Mouse (Mus musculus) cortical plate, adult 2 months (tissue): ENCODE measurements around the gene Phf5a. TPM values are rescaled to one million over a fixed set of nuclear protein-coding genes. Genes with fewer than 3 reads are reported as not detected.

Experiments
- H3K27ac ChIP-seq: fragments of 200-500 bp; 2 replicates; pipeline ENCODE4 v1.5.1; 2012; ENCODE audit warnings: low read length, control low read depth, inconsistent platforms; ENCODE audit not compliant: insufficient read depth
- H3K4me1 ChIP-seq: fragments of 200-500 bp; 2 replicates; pipeline ENCODE4 v1.6.1; 2011; ENCODE audit warnings: low read length; ENCODE audit not compliant: control insufficient read depth, insufficient read depth
- H3K4me3 ChIP-seq: fragments of 200-500 bp; 2 replicates; pipeline ENCODE4 v1.5.1; 2011; ENCODE audit warnings: mild to moderate bottlenecking, low read length, control low read depth; ENCODE audit not compliant: insufficient read depth
- CTCF ChIP-seq: fragments of 200-500 bp; IDR thresholded peaks from 2 replicates; pipeline ENCODE4 v1.5.1; 2011; ENCODE audit warnings: mild to moderate bottlenecking, control low read depth, low read length; ENCODE audit not compliant: insufficient read depth; ENCODE audit errors: extremely low read depth
- POLR2A ChIP-seq: fragments of 200-500 bp; IDR thresholded peaks from 2 replicates; pipeline ENCODE4 v1.6.1; 2011; ENCODE audit warnings: mild to moderate bottlenecking, low read length, control low read depth; ENCODE audit not compliant: insufficient read depth; ENCODE audit errors: extremely low read depth
- polyA plus RNA-seq: library from polyadenylated mRNA; depleted of rRNA; stranded (reverse); fragments of >200 nt; gene quantifications from 2 replicates; pipeline ENCODE4 v1.2.3, GENCODE M21; 2012

The Phf5a gene
- polyA plus RNA-seq, 1 experiment: 53.3 TPM

DNA sequence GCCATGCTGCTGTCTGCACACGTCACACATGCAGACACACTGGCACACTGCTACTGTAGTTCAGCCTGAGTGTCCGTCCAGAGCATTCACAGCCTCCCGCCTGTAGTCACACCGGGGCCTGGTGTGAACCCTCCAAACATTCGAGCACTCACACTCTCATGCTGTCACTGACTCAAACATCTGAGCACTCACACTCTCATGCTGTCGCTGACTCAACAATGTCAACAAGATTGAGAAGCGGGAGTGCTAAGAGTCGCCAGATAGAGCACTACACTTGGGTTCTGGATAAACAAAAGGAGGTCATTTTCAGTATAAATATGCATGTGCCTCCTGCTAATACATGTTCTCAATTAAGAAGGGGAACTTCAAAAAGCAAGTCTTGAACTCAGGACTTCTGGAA, 36.2 kb upstream of the Phf5a start:
- Histone ChIP-seq H3K4me1 (no peaks in the 10 kb centered on the region), H3K27ac (no peak overlapping the region), H3K4me3 (no peak overlapping the region)
- TF ChIP-seq POLR2A: no peak
- TF ChIP-seq CTCF: no peak

DNA sequence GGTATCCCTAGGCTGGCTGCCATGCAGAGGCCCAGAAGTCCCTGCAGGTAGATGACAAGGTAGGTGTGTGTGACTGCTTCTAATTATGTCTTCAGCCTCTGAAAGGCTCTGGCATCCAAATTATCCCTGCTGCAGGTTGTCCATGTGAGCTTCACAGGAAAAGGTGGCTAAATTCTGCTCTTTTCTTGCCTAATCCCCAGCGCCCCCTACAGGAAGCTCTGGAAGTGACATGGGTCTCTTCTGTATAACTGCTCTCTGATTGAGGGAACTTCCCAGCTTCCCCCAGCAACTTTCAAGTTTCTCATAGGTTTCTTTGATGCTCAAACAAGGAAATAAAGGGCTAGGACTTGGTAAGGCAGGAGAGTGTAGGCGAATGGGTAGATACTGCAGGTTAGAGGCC, 33.2 kb upstream of the Phf5a start:
- TF ChIP-seq CTCF: peak; percentile 67
- no peak for TF ChIP-seq POLR2A

DNA sequence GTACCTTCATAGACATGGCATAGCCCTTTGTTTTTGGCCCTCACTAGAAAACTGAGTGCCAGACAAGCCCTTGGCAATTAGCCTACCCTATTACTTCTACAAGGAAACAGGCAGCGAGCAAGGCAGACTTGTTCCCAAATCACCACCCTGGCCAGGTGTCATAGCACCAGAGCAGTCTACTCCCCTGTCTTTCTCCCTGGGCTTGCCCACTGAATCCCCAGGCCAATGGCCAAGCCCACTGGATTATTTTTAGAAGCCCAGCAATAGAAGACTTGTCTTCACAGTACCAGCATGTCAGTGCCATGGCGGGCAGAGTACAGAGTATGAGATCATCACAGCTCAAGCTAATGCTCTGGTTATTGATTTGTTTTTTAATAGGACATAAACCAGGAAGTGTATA, 27.0 kb upstream of the Phf5a start:
- peaks cover 2% of the 10 kb centered on the region; the same call in 1 of the 2 replicates for H3K4me1 ChIP-seq
- H3K27ac ChIP-seq: peak overlapping the region; percentile 60
- TF ChIP-seq POLR2A: no peak
- TF ChIP-seq CTCF: no peak
- no peak overlapping the region for H3K4me3 ChIP-seq

More for the DNA sequence above, 33.2 kb upstream of the Phf5a start:
- Histone ChIP-seq H3K4me3 (no peak overlapping the region), H3K4me1 (no peaks in the 10 kb centered on the region), H3K27ac (no peak overlapping the region)

DNA sequence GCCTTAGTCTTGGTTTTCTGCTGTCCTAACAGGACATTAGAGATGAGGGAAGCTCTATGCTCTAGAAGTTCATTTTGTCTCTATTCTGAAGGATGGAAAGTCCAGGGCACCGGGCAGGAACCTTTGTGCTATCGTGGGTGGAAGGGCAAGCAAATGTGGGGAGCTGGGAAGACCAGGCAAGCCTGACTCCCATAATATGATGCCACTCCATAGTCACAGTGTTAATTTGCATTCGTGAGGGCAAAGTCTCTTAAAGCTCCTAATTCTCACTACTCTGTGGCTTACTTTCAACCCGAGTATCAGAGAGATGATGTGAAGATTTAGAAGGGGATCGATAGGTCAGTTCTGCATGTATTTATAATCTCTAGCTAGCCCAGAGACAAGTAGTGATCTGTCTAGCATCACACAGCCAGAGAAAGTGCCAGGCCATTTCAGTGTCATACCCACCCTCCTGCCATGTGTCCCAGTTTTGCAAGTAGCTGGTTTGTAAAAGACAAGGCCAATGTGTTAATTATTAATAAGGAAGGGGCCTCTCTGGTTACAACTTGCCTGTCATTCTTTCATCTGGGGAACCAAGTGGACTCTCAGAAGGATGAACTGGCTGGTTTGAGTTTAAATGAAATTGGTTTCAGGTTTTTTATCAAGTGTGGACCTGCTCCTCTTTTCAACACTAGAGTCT, 26.0 kb upstream of the Phf5a start:
- Histone ChIP-seq H3K4me1 (peaks cover 2% of the 10 kb centered on the region; the same call in 1 of the 2 replicates), H3K4me3 (no peak overlapping the region), H3K27ac (no peak overlapping the region)
- TF ChIP-seq CTCF: no peak
- no peak for TF ChIP-seq POLR2A

DNA sequence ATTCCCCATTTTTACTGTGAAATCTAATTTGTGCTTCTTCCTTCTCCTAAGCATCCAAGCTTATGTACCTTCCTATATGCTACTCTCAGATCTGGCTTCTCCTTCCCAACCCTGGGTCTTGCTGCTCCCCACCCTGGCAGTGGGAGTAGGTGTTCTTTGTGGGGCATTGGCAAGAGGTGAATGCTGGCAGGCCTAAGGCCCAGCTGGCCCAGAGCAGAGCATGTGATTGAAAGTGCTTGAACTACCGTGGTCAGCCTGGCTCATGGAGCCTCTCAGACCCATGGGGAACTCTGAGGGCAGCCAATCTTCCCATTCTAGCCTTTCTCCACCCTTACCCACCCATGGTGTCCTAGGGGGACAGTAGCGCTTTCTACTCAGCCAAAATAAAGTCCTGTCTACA, 24.7 kb upstream of the Phf5a start:
- no peak overlapping the region for H3K4me3 ChIP-seq
- no peak for TF ChIP-seq CTCF
- no peak for TF ChIP-seq POLR2A
- H3K27ac ChIP-seq: peak overlapping the region; percentile 79
- H3K4me1 ChIP-seq: peaks cover 3% of the 10 kb centered on the region; the same call in 1 of the 2 replicates

DNA sequence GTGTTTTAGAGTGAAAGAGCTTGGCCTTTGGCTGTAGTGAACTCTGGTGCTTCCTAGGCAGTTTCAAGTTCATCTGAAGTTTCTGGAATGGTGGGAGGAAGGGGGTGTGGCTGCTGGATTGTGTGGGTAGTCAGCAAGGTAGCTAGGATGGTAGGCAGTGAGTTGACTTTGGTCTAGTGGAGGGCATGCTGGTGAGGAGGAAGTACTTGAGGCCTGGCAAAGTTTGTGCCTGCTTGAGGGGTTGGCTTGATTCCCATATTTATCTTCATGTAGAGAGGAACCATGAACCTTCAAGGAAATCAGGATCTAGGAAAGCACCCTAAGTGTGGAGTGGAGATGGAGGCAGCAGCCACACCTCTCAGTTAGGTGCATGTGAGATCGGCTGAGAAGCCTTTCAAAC, 22.3 kb upstream of the Phf5a start:
- Histone ChIP-seq H3K4me3 (no peak overlapping the region), H3K27ac (no peak overlapping the region; the same call in 1 of the 2 replicates), H3K4me1 (peaks cover 4% of the 10 kb centered on the region; the same call in 1 of the 2 replicates)
- no peak for TF ChIP-seq CTCF
- TF ChIP-seq POLR2A: no peak

DNA sequence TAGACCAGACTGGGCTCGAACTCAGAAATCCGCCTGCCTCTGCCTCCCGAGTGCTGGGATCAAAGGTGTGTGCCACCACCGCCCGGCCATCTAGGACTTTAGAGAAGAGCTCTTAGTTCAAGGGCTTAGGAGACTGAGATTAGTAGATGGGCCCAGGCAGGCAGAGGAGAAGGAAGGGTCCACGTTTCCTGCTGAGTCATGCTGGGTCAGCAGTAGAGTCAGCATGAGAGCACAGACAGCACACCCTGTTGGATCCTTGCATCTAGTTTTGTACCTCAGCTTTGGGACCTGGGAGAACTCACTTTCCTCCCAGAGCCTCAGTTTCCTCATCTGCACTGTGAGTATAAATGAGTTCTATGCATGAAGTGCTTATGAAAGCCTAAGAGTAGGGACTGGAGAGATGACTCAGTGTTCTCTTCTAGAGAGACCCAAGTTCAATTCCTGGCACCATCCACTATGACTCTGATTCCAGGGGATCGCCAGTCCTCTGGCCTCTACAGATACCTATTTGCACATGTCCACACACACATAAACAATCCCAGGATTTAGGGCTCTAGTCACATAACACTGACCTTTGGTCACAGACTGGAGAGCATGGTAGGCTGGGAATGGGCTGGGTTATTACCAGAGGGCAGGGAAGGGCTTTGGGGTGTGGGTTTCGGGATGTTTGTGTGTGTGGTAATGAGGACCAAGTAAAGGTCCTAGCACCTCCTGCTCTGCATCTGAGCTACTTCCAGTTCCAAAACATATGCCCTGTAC, 20.3 kb upstream of the Phf5a start:
- Histone ChIP-seq H3K4me3 (no peak overlapping the region), H3K4me1 (peaks cover 8% of the 10 kb centered on the region; the same call in 1 of the 2 replicates), H3K27ac (no peak overlapping the region; the same call in 1 of the 2 replicates)
- TF ChIP-seq POLR2A (no peak), CTCF (no peak)

DNA sequence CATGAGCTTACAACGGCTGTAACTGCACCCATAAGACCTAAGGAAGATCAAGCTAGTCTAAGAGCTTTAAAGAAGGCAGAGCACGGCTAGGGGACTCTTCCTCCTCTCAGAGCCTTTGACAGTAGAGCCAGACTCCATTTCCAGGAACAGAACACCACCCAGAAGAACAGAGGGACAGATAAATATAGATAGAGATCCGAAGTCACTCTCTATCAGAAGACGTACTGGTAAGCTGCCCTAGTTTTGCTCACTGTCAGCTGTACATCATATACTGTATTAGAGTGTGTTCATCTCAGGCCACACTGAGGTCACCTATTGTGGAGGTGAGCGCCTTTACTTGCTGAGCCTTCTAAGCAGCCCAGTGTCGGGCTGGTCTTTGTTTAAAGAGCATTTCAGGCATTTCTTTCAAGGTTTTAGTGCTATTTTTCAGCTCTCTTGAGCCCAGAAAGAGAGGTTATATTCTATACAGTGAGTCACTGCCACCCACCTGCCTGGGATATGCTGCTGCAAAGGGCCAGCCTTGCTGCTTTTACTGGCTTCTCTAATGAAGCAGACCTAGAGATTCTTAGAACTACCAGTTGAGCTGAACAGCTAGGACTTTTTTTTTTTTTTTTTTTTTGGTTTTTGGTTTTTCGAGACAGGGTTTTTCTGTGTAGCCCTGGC, 19.6 kb upstream of the Phf5a start:
- peak overlapping the region; percentile 93; the same call in 1 of the 2 replicates for H3K27ac ChIP-seq
- TF ChIP-seq CTCF: no peak
- no peak for TF ChIP-seq POLR2A
- H3K4me1 ChIP-seq: peaks cover 11% of the 10 kb centered on the region; the same call in 1 of the 2 replicates
- H3K4me3 ChIP-seq: no peak overlapping the region

DNA sequence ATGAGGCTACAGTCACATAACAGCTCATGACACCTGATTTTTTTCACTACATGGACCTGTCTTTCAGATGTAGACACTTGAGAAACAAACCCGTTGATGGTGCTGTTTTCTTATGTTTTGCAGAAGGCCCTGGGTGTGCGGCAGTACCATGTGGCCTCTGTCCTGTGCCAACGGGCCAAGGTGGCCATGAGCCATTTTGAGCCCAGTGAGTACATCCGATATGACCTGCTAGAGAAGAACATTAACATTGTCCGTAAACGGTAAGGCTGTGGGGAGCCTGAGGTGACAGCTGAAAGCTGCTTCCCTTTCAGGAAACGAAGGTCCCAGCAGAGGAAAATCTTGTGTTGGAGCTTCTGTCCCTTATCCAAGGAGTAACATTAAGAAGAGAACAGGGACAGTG, 17.5 kb upstream of the Phf5a start:
- no peak for TF ChIP-seq POLR2A
- no peak for TF ChIP-seq CTCF
- Histone ChIP-seq H3K27ac (no peak overlapping the region), H3K4me3 (no peak overlapping the region), H3K4me1 (peaks cover 13% of the 10 kb centered on the region; the same call in 1 of the 2 replicates)
